ENCODE assay signal across 16 mouse cellular contexts in genomic region chr6:144818016-144818415, GRCm38 (mm10). TPM values are rescaled to one million over a fixed set of nuclear protein-coding genes. Genes with fewer than 3 reads are reported as not detected.
DNase-seq lines count a peak whose midpoint lies in the region; ATAC-seq and TF ChIP-seq lines count a peak whose summit lies in the region.
"Had no signal": no experiment of that assay in that cellular context is flagged by ENCODE, and none has a peak within 500 bp of the region (broad histone marks: within the 10 kb centered on the region; RNA-seq: fewer than 3 reads in every experiment).

No protein-coding gene starts in this region.

- no peaks in the 10 kb centered on the region for H3K36me3 ChIP-seq in liver, embryonic 11.5 days (ENCODE audit: control insufficient read depth, insufficient read depth, low read length)
- H3K36me3 ChIP-seq in spleen, adult 2 months (ENCODE audit: control insufficient read depth, insufficient read depth, low read length): no peaks in the 10 kb centered on the region
- H3K36me3 ChIP-seq: heart, embryonic 15.5 days; hindbrain, embryonic 15.5 days; limb, embryonic 15.5 days had no signal

- no peak overlapping the region for H3K4me3 ChIP-seq in liver, embryonic 11.5 days (ENCODE audit: low read depth, low read length)
- H3K4me3 ChIP-seq in bone marrow macrophage, adult 2 months (ENCODE audit: insufficient read depth, low read length): no peak overlapping the region
- H3K4me3 ChIP-seq in spleen, adult 2 months (ENCODE audit: extremely low read depth, insufficient read depth, insufficient read length): no peak overlapping the region
- H3K4me3 ChIP-seq: erythroblast, embryonic 14.5 days; heart, embryonic 15.5 days; hindbrain, embryonic 15.5 days; limb, embryonic 15.5 days; myocyte had no signal

- no peak for TF ChIP-seq POLR2A in bone marrow macrophage, adult 2 months (IDR thresholded peaks at IDR 0.05; ENCODE audit: borderline replicate concordance, low read depth, low read length)
- TF ChIP-seq POLR2A in spleen, adult 2 months (IDR thresholded peaks at IDR 0.05; ENCODE audit: low read depth, low read length): no peak

- WGBS in liver, embryonic 11.5 days: 73% methylated on average over 4 of the region's 4 CpGs
- WGBS in spleen, adult 2 months: 14% methylated on average over 4 of the region's 4 CpGs

- no peaks in the 10 kb centered on the region for H3K27me3 ChIP-seq in liver, embryonic 11.5 days (replicated peaks; ENCODE audit: control insufficient read depth, insufficient read depth, low read length)
- H3K27me3 ChIP-seq in spleen, adult 2 months (ENCODE audit: control insufficient read depth, insufficient read depth, low read length): no peaks in the 10 kb centered on the region
- H3K27me3 ChIP-seq: heart, embryonic 15.5 days; hindbrain, embryonic 15.5 days; limb, embryonic 15.5 days had no signal

- no peak overlapping the region for H3K4me2 ChIP-seq in liver, embryonic 11.5 days
- H3K4me2 ChIP-seq: heart, embryonic 15.5 days; hindbrain, embryonic 15.5 days; limb, embryonic 15.5 days had no signal

- peak; percentile 17 for DNase-seq in liver, embryonic 11.5 days (ENCODE audit: low spot score)
- DNase-seq in liver: no peak
- DNase-seq in spleen, adult 2 months (ENCODE audit: low read depth in 1 of 2, low spot score in 2 of 2): peak; percentile 39 to 42
- no peak for DNase-seq in ovary, postnatal 14 days (ENCODE audit: low spot score)
- no peak for DNase-seq in kidney, postnatal 4 days
- DNase-seq: adrenal gland, adult 2 months; layer of hippocampus, postnatal 36 days; thymus, adult 2 months had no signal

- H3K4me1 ChIP-seq in liver, embryonic 11.5 days (replicated peaks; ENCODE audit: control insufficient read depth, insufficient read depth, low read length): peaks cover 9% of the 10 kb centered on the region
- H3K4me1 ChIP-seq in bone marrow macrophage, adult 2 months (ENCODE audit: control insufficient read depth, insufficient read depth, low read length): peaks cover 19% of the 10 kb centered on the region
- peaks cover 8% of the 10 kb centered on the region; the same call in 1 of the 2 replicates for H3K4me1 ChIP-seq in spleen, adult 2 months (ENCODE audit: control insufficient read depth, insufficient read depth, insufficient read length)

- H3K9ac ChIP-seq in liver, embryonic 11.5 days (ENCODE audit: low read depth, low read length): no peak overlapping the region
- H3K9ac ChIP-seq: heart, embryonic 15.5 days; hindbrain, embryonic 15.5 days; limb, embryonic 15.5 days had no signal

- TF ChIP-seq CTCF in bone marrow macrophage, adult 2 months (IDR thresholded peaks at IDR 0.05; ENCODE audit: low read depth, low read length): no peak
- no peak for TF ChIP-seq CTCF in spleen, adult 2 months (IDR thresholded peaks at IDR 0.05; ENCODE audit: extremely low read depth, insufficient read depth, insufficient read length, insufficient replicate concordance)

- H3K27ac ChIP-seq in liver, embryonic 11.5 days (ENCODE audit: low read depth, low read length): no peak overlapping the region
- H3K27ac ChIP-seq in bone marrow macrophage, adult 2 months (ENCODE audit: insufficient read depth, low read depth, low read length): peak overlapping the region; percentile 49; the same call in 1 of the 2 replicates
- no peak overlapping the region for H3K27ac ChIP-seq in spleen, adult 2 months (ENCODE audit: insufficient read depth, low read length)
- H3K27ac ChIP-seq: heart, embryonic 15.5 days; hindbrain, embryonic 15.5 days; limb, embryonic 15.5 days had no signal

- no peaks in the 10 kb centered on the region for H3K9me3 ChIP-seq in liver, embryonic 11.5 days (ENCODE audit: control insufficient read depth, low read length)
- H3K9me3 ChIP-seq: heart, embryonic 15.5 days; hindbrain, embryonic 15.5 days; limb, embryonic 15.5 days; megakaryocyte, embryonic 14.5 days had no signal

- no peak for ATAC-seq in liver, embryonic 11.5 days (replicated peaks; ENCODE audit: low FRiP score)
- peak; percentile 94 to 97 for ATAC-seq in hematopoietic stem cell, adult 5-6 weeks (replicated peaks in 1 of 2; ENCODE audit: insufficient read depth in 1 of 2, low FRiP score in 2 of 2, low TSS enrichment in 1 of 2, low read depth in 1 of 2, poor library complexity in 2 of 2, severe bottlenecking in 2 of 2)

RNA-seq across cellular contexts. Expression of gene Sox5, which starts 36.2 kb away (rescaled TPM):
- polyA plus RNA-seq in liver, embryonic 11.5 days (2014; fragmentation: Nextera tagmentation; extraction: Ambion mirVana): 7.9 and 10.6 TPM in 2 replicates
- polyA plus RNA-seq in bone marrow macrophage, adult 2 months (2012; ENCODE audit: insufficient read depth, insufficient read length, missing spikeins): 0.58 and 1.5 TPM in 2 replicates
- total RNA-seq in hematopoietic stem cell, adult 5-6 weeks (2017): 1.6 and 2.9 TPM in 2 replicates
- 1.7 and 2.5 TPM in 2 replicates for polyA plus RNA-seq in spleen, adult 2 months (2012; rRNA removed)
- polyA plus RNA-seq: erythroblast, embryonic 14.5 days had no signal

Comparison
In these comparisons a context has a peak if more than half of its experiments do, and no peak if none do; other contexts are left out.
1. DNase-seq: peak in liver, embryonic 11.5 days (single experiment) and spleen, adult 2 months (2 of 2); none in liver (single experiment), ovary, postnatal 14 days (single experiment) and kidney, postnatal 4 days (0 of 2).